Mouse (Mus musculus): ENCODE data around the gene Prr7. TPM values are rescaled to one million over a fixed set of nuclear protein-coding genes. Genes with fewer than 3 reads are reported as not detected.
A peak's percentile ranks its signal among the peaks of the same experiment; 100 is the strongest.

The Prr7 gene
- total and polyA plus RNA-seq, 3 experiments: 0.86 to 1.1 (median 0.94) TPM

GRCm38 (mm10) chr13:55447543-55447943 is 16.5 kb upstream of the Prr7 start:
- Histone ChIP-seq H3K4me1 (ENCODE audit: control insufficient read depth, insufficient read depth, low read length) (peaks cover 23% of the 10 kb centered on the region), H3K79me2 (replicated peaks; ENCODE audit: control insufficient read depth, insufficient read depth, low read length) (peaks cover 3% of the 10 kb centered on the region), H3K27ac (no peak overlapping the region; the same call in 1 of the 2 replicates), H3K27me3 (ENCODE audit: control insufficient read depth, insufficient read depth, low read length) (no peaks in the 10 kb centered on the region), H3K36me3 (ENCODE audit: control insufficient read depth, insufficient read depth, low read length) (peaks cover 6% of the 10 kb centered on the region; the same call in 1 of the 2 replicates), H3K4me3 (no peak overlapping the region), H3K9ac (ENCODE audit: low read depth, low read length) (peak overlapping the region; percentile 34; the same call in 1 of the 2 replicates)
- WGBS: 23% methylated on average over 3 of the region's 3 CpGs
- DNase-seq: peak in 1 of 2 experiments; percentile 56
- intact Hi-C loops (cut with DNase I): loop anchor here (2.0 kb wide), 1 partner anchor 25 kb away; no protein-coding TSS in a partner anchor
- TF ChIP-seq POLR2A (IDR thresholded peaks at IDR 0.05; ENCODE audit: insufficient read depth, low read depth, low read length): no peak
- no peak for TF ChIP-seq CTCF (IDR thresholded peaks at IDR 0.05)
- no peak for TF ChIP-seq EP300 (IDR thresholded peaks at IDR 0.05; ENCODE audit: insufficient read depth, low read depth, low read length)

GRCm38 (mm10) chr13:55448131-55448530 is 15.9 kb upstream of the Prr7 start:
- Histone ChIP-seq H3K4me3 (no peak overlapping the region), H3K9ac (ENCODE audit: low read depth, low read length) (no peak overlapping the region), H3K27ac (no peak overlapping the region), H3K27me3 (ENCODE audit: control insufficient read depth, insufficient read depth, low read length) (no peaks in the 10 kb centered on the region), H3K36me3 (ENCODE audit: control insufficient read depth, insufficient read depth, low read length) (peaks cover 6% of the 10 kb centered on the region; the same call in 1 of the 2 replicates), H3K79me2 (replicated peaks; ENCODE audit: control insufficient read depth, insufficient read depth, low read length) (peaks cover 3% of the 10 kb centered on the region), H3K4me1 (ENCODE audit: control insufficient read depth, insufficient read depth, low read length) (peaks cover 23% of the 10 kb centered on the region)
- intact Hi-C loops (cut with DNase I): loop anchor here (2.0 kb wide), 1 partner anchor 65 kb away; the partner anchor contains the start of gene Pdlim7
- 83% methylated on average over 5 of the region's 5 CpGs for WGBS
- TF ChIP-seq CTCF (IDR thresholded peaks at IDR 0.05): no peak
- no peak for TF ChIP-seq EP300 (IDR thresholded peaks at IDR 0.05; ENCODE audit: insufficient read depth, low read depth, low read length)
- no peak for TF ChIP-seq POLR2A (IDR thresholded peaks at IDR 0.05; ENCODE audit: insufficient read depth, low read depth, low read length)
- DNase-seq: no peak

- peaks cover 6% of the 10 kb centered on the region; the same call in 1 of the 2 replicates for H3K36me3 ChIP-seq (ENCODE audit: control insufficient read depth, insufficient read depth, low read length)
- H3K4me3 ChIP-seq: no peak overlapping the region
- 87% methylated on average over 9 of the region's 9 CpGs for WGBS
- no peak overlapping the region for H3K27ac ChIP-seq
- H3K27me3 ChIP-seq (ENCODE audit: control insufficient read depth, insufficient read depth, low read length): no peaks in the 10 kb centered on the region
- no peak for DNase-seq
- no peak overlapping the region for H3K9ac ChIP-seq (ENCODE audit: low read depth, low read length)
- H3K79me2 ChIP-seq (replicated peaks; ENCODE audit: control insufficient read depth, insufficient read depth, low read length): peaks cover 3% of the 10 kb centered on the region
- peaks cover 23% of the 10 kb centered on the region for H3K4me1 ChIP-seq (ENCODE audit: control insufficient read depth, insufficient read depth, low read length)
- TF ChIP-seq POLR2A (IDR thresholded peaks at IDR 0.05; ENCODE audit: insufficient read depth, low read depth, low read length) (no peak), EP300 (IDR thresholded peaks at IDR 0.05; ENCODE audit: insufficient read depth, low read depth, low read length) (no peak), CTCF (IDR thresholded peaks at IDR 0.05) (no peak)
- intact Hi-C loops (cut with DNase I): loop anchor here (2.0 kb wide), 1 partner anchor 64 kb away; the partner anchor contains the start of gene Pdlim7
Observed at GRCm38 (mm10) chr13:55449205-55449604, 14.9 kb upstream of the Prr7 start.

DNA sequence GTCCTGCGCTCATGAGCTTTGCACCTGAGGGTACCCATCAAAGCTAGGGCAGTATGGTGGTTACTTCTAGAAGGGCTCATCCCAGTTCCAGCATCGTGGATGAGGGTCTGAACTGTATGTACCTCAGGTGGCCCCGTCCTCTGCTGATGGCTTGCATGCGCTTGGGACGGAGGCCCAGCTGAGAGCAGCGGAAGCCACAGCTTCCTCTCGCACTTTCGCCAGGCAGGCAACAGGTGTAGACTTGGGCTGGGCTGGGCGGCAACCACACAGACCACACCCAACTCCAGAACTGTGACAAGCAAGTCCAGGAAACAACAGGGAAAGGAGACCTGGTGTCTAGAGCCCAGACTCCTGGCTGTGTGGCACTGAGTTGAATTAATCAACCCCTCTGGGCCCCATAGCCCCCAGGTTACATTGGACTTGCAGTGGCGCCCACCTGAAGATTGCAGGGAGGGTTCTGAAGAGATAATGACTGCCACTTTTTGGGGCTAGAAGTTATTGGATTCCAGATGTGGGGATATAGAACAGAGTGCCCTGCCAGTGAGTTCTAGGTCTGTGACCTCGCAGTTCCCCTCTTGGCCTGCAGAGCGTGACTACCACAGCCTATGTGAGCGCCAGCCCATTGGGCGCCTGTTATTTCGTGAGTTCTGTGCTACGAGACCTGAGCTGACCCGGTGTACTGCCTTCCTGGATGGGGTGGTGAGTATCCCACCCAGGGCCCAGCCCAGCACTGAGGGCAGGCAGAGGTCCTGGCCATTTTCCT is 14.2 kb upstream of the Prr7 start:
- Histone ChIP-seq H3K9ac (ENCODE audit: low read depth, low read length) (no peak overlapping the region), H3K27ac (peak overlapping the region; percentile 74), H3K36me3 (ENCODE audit: control insufficient read depth, insufficient read depth, low read length) (peaks cover 6% of the 10 kb centered on the region; the same call in 1 of the 2 replicates), H3K27me3 (ENCODE audit: control insufficient read depth, insufficient read depth, low read length) (no peaks in the 10 kb centered on the region), H3K79me2 (replicated peaks; ENCODE audit: control insufficient read depth, insufficient read depth, low read length) (peaks cover 3% of the 10 kb centered on the region), H3K4me3 (no peak overlapping the region), H3K4me1 (ENCODE audit: control insufficient read depth, insufficient read depth, low read length) (peaks cover 23% of the 10 kb centered on the region)
- TF ChIP-seq POLR2A (IDR thresholded peaks at IDR 0.05; ENCODE audit: insufficient read depth, low read depth, low read length) (no peak), EP300 (IDR thresholded peaks at IDR 0.05; ENCODE audit: insufficient read depth, low read depth, low read length) (no peak), CTCF (IDR thresholded peaks at IDR 0.05) (peak; percentile 53)
- intact Hi-C loops (cut with DNase I): loop anchor here (2.0 kb wide), 1 partner anchor 63 kb away; the partner anchor contains the start of gene Pdlim7
- 81% methylated on average over 17 of the region's 17 CpGs for WGBS
- peak; percentile 49 to 68 for DNase-seq

- intact Hi-C loops (cut with DNase I): no loop called here
- Histone ChIP-seq H3K4me1 (ENCODE audit: control insufficient read depth, insufficient read depth, low read length) (peaks cover 23% of the 10 kb centered on the region), H3K36me3 (ENCODE audit: control insufficient read depth, insufficient read depth, low read length) (peaks cover 6% of the 10 kb centered on the region; the same call in 1 of the 2 replicates), H3K79me2 (replicated peaks; ENCODE audit: control insufficient read depth, insufficient read depth, low read length) (peaks cover 3% of the 10 kb centered on the region), H3K27me3 (ENCODE audit: control insufficient read depth, insufficient read depth, low read length) (no peaks in the 10 kb centered on the region), H3K27ac (peak overlapping the region; percentile 18), H3K4me3 (no peak overlapping the region), H3K9ac (ENCODE audit: low read depth, low read length) (no peak overlapping the region)
- no peak for TF ChIP-seq CTCF (IDR thresholded peaks at IDR 0.05)
- no peak for TF ChIP-seq POLR2A (IDR thresholded peaks at IDR 0.05; ENCODE audit: insufficient read depth, low read depth, low read length)
- TF ChIP-seq EP300 (IDR thresholded peaks at IDR 0.05; ENCODE audit: insufficient read depth, low read depth, low read length): peak; percentile 92
- WGBS: 52% methylated on average over 11 of the region's 11 CpGs
- peak; percentile 79 to 89 for DNase-seq
Observed at GRCm38 (mm10) chr13:55450511-55450980, 13.5 kb upstream of the Prr7 start.
